Comparison of ENCODE assay signal across 24 mouse cellular contexts in the genomic region with DNA sequence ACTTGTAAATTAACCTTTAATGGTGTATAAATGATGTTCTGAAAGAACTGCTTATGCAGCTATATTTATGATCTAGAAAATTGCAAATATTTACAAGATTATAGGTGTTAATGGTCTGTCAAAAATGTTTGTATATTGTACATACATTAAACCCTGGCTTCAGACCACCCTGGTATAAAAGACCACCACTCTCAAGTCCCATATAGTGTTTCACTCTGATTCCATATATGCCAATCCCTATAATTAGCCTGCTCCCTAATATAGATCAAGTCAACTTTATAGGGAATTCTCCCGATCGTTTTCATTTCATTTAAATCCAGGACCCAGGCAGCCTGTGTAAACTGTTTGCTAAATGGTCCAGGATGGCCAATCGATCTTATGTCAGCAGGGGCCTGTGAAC.
DNase-seq lines count a peak whose midpoint lies in the region; ATAC-seq lines count a peak whose summit lies in the region.
"Had no signal": no experiment of that assay in that cellular context is flagged by ENCODE, and none has a peak within 500 bp of the region (broad histone marks: within the 10 kb centered on the region; RNA-seq: fewer than 3 reads in every experiment).

No protein-coding gene starts in this region.

- H3K27ac ChIP-seq in lung, embryonic 15.5 days, result no peak overlapping the region
- H3K27ac ChIP-seq in midbrain, embryonic 11.5 days (ENCODE audit: low read depth, low read length), result no peak overlapping the region
- H3K27ac ChIP-seq in midbrain, embryonic 10.5 days (replicated peaks), result no peak overlapping the region
- H3K27ac ChIP-seq: embryonic facial prominence, embryonic 10.5 days; embryonic facial prominence, embryonic 12.5 days; forebrain, embryonic 13.5 days; forebrain, embryonic 15.5 days had no signal

- no peaks in the 10 kb centered on the region for H3K27me3 ChIP-seq in lung, embryonic 15.5 days
- no peaks in the 10 kb centered on the region for H3K27me3 ChIP-seq in midbrain, embryonic 11.5 days (ENCODE audit: control insufficient read depth, insufficient read depth, low read length)
- no peaks in the 10 kb centered on the region for H3K27me3 ChIP-seq in midbrain, embryonic 10.5 days (ENCODE audit: low read depth, poor library complexity, severe bottlenecking)
- H3K27me3 ChIP-seq: CH12.LX; embryonic facial prominence, embryonic 12.5 days; forebrain, embryonic 13.5 days; forebrain, embryonic 15.5 days had no signal

- H3K36me3 ChIP-seq in lung, embryonic 15.5 days, result no peaks in the 10 kb centered on the region
- H3K36me3 ChIP-seq in midbrain, embryonic 11.5 days (ENCODE audit: control insufficient read depth, insufficient read depth, low read length), result no peaks in the 10 kb centered on the region
- H3K36me3 ChIP-seq in midbrain, embryonic 10.5 days, result no peaks in the 10 kb centered on the region
- H3K36me3 ChIP-seq: embryonic facial prominence, embryonic 10.5 days; embryonic facial prominence, embryonic 12.5 days; forebrain, embryonic 15.5 days; G1E had no signal

- H3K9me3 ChIP-seq in lung, embryonic 15.5 days, result no peaks in the 10 kb centered on the region
- no peaks in the 10 kb centered on the region for H3K9me3 ChIP-seq in midbrain, embryonic 11.5 days (ENCODE audit: control insufficient read depth, low read length)
- no peaks in the 10 kb centered on the region for H3K9me3 ChIP-seq in midbrain, embryonic 10.5 days (replicated peaks)
- H3K9me3 ChIP-seq: embryonic facial prominence, embryonic 10.5 days; embryonic facial prominence, embryonic 12.5 days; forebrain, embryonic 13.5 days; forebrain, embryonic 15.5 days had no signal

- ATAC-seq in lung, embryonic 15.5 days (ENCODE audit: borderline replicate concordance, extremely low read depth, low FRiP score, low TSS enrichment), result peak; percentile 73; the same call in 1 of the 2 replicates
- no peak for ATAC-seq in midbrain, embryonic 11.5 days (ENCODE audit: low FRiP score)
- ATAC-seq: activated CD4-positive, CD25-positive, alpha-beta regulatory T cell, adult 4 months; CD4-positive, CD25-positive, alpha-beta regulatory T cell, adult 4 months; forebrain, embryonic 13.5 days; forebrain, embryonic 15.5 days; Patski had no signal

- H3K4me2 ChIP-seq in lung, embryonic 15.5 days, result no peak overlapping the region
- no peak overlapping the region for H3K4me2 ChIP-seq in midbrain, embryonic 11.5 days
- H3K4me2 ChIP-seq: embryonic facial prominence, embryonic 12.5 days; forebrain, embryonic 13.5 days; forebrain, embryonic 15.5 days had no signal

- 32% methylated on average over 3 of the region's 3 CpGs for WGBS in lung, embryonic 15.5 days
- WGBS in midbrain, embryonic 11.5 days, result 86% methylated on average over 3 of the region's 3 CpGs
- 88% methylated on average over 3 of the region's 3 CpGs for WGBS in midbrain, embryonic 10.5 days

- H3K4me1 ChIP-seq in lung, embryonic 15.5 days, result 0 out of 2 replicates have a peak, but pooled peaks cover 6% of the 10 kb centered on the region
- no peaks in the 10 kb centered on the region for H3K4me1 ChIP-seq in midbrain, embryonic 11.5 days (ENCODE audit: control insufficient read depth, insufficient read depth, low read length)
- 0 out of 2 replicates have a peak, but pooled peaks cover 6% of the 10 kb centered on the region for H3K4me1 ChIP-seq in midbrain, embryonic 10.5 days
- H3K4me1 ChIP-seq: forebrain, embryonic 13.5 days; forebrain, embryonic 15.5 days had no signal

- no peak overlapping the region for H3K9ac ChIP-seq in lung, embryonic 15.5 days
- H3K9ac ChIP-seq in midbrain, embryonic 11.5 days (ENCODE audit: low read length), result no peak overlapping the region
- H3K9ac ChIP-seq: embryonic facial prominence, embryonic 12.5 days; forebrain, embryonic 13.5 days; forebrain, embryonic 15.5 days had no signal

- no peak overlapping the region for H3K4me3 ChIP-seq in lung, embryonic 15.5 days
- no peak overlapping the region for H3K4me3 ChIP-seq in midbrain, embryonic 11.5 days (ENCODE audit: low read depth, low read length)
- no peak overlapping the region for H3K4me3 ChIP-seq in midbrain, embryonic 10.5 days
- H3K4me3 ChIP-seq: embryonic facial prominence, embryonic 10.5 days; embryonic facial prominence, embryonic 12.5 days; forebrain, embryonic 13.5 days; forebrain, embryonic 15.5 days had no signal

- peak; percentile 54 for DNase-seq in heart, adult 11 months
- DNase-seq in heart, adult 9 months (ENCODE audit: low spot score in 2 of 2), result no peak
- DNase-seq in lung, adult 18-20 months, result no peak
- DNase-seq in midbrain, embryonic 11.5 days (ENCODE audit: low spot score, missing footprints), result peak; percentile 6
- no peak for DNase-seq in midbrain, embryonic 10.5 days (ENCODE audit: low spot score)
- DNase-seq: adrenal gland, adult 8-10 months; adrenal gland, postnatal 14 days; adrenal gland, postnatal 36 days; B cell, adult 2 months; cerebellum, adult 11-12 months; cerebellum, adult 2 months; cerebellum, adult 9-10 months; cerebellum, postnatal 10 days; cerebellum, postnatal 25 days had no signal

Comparison
In these comparisons a context has a peak if more than half of its experiments do, and no peak if none do; other contexts are left out.
1. DNase-seq: peak in heart, adult 11 months (single experiment) and midbrain, embryonic 11.5 days (single experiment); none in heart, adult 9 months (0 of 2), lung, adult 18-20 months (0 of 2) and midbrain, embryonic 10.5 days (single experiment).